Mouse (Mus musculus): ENCODE measurements around the gene Slc25a10.

DNA sequence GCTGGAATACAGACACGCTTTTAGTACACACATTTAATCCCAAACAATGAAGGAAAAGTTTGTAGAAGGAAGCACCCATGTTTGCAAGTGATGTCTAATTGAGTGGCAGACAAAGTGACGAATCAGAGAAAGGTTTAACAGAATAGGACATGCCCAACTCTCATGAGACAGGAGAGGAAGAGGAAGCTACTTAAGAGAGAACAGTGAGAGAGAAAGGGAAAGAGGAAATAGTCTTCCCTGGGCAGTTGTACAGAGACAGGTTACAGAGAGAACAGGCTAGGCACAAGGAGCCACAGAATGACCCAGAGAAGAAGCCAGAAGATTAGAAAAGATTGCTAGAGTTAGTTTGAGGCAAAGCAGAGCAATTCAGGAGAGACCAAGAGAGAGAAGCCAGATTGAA lies 34.3 kb downstream of the Slc25a10 start:
- TF ChIP-seq CTCF (IDR thresholded peaks at IDR 0.05; ENCODE audit: borderline replicate concordance, insufficient read depth, low read length) (no peak), POLR2A (IDR thresholded peaks at IDR 0.05; ENCODE audit: low read depth, low read length) (no peak)
